Mouse (Mus musculus) stomach, embryonic 14.5 days (tissue): ENCODE results near the gene Cacna2d3. TPM values are rescaled to one million over a fixed set of nuclear protein-coding genes. Genes with fewer than 3 reads are reported as not detected.

Source experiments
- ATAC-seq: fragments of 200-750 bp; cut with Nextera tagmentation; 2 replicates; pipeline ENCODE4 v1.8.0; 2017; ENCODE audit warnings: low read depth, moderate TSS enrichment; ENCODE audit not compliant: insufficient number of reproducible peaks, insufficient read depth, low FRiP score
- H3K27ac ChIP-seq: fragments of 300-500 bp; sonication (generic); 2 replicates; pipeline ENCODE4 v1.5.1; 2014; ENCODE audit warnings: mild to moderate bottlenecking, low read length, moderate library complexity, mixed read lengths
- H3K27me3 ChIP-seq: fragments of 300-500 bp; sonication (generic); 2 replicates; pipeline ENCODE4 v1.6.1; 2014; ENCODE audit warnings: low read length, control low read depth, mixed read lengths; ENCODE audit not compliant: control insufficient read depth, insufficient read depth
- H3K36me3 ChIP-seq: fragments of 300-500 bp; sonication (generic); 2 replicates; pipeline ENCODE4 v1.6.1; 2014; ENCODE audit warnings: mild to moderate bottlenecking, control low read depth, low read length, moderate library complexity, mixed read lengths; ENCODE audit not compliant: control insufficient read depth, insufficient read depth
- H3K4me1 ChIP-seq: fragments of 300-500 bp; sonication (generic); 2 replicates; pipeline ENCODE4 v1.6.1; 2014; ENCODE audit warnings: low read length, control low read depth, mixed read lengths; ENCODE audit not compliant: control insufficient read depth, insufficient read depth
- H3K4me2 ChIP-seq: fragments of 300-500 bp; sonication (generic); replicated peaks from 2 replicates; pipeline ENCODE4 v1.6.1; 2014; ENCODE audit warnings: low read depth, low read length, control low read depth
- H3K4me3 ChIP-seq: fragments of 300-500 bp; sonication (generic); 2 replicates; pipeline ENCODE4 v1.5.1; 2014; ENCODE audit warnings: low read depth, low read length, control low read depth
- H3K9ac ChIP-seq: fragments of 300-500 bp; sonication (generic); replicated peaks from 2 replicates; pipeline ENCODE4 v1.6.1; 2014; ENCODE audit warnings: low read depth, mild to moderate bottlenecking, control low read depth, low read length, moderate library complexity, mixed read lengths
- H3K9me3 ChIP-seq: fragments of 300-500 bp; sonication (generic); 2 replicates; pipeline ENCODE4 v1.6.1; 2016; ENCODE audit warnings: low read depth, low read length, control low read depth; ENCODE audit not compliant: control insufficient read depth
- WGBS: fragments of 180-500 bp; shearing (Covaris S2); extraction: QIAGEN DNeasy Blood & Tissue Kit; methylation state at CpG from one replicate; pipeline ENCODE4 v1.1.7; 2014; 5-methylcytosine and 5-hydroxymethylcytosine counted together
- polyA plus RNA-seq: library from polyadenylated mRNA; unstranded; fragments of >200 nt; fragmentation: Nextera tagmentation; extraction: Ambion mirVana; gene quantifications from 2 replicates; pipeline ENCODE4 v1.2.1, GENCODE M21; 2014

Cacna2d3 gene
- polyA plus RNA-seq, 1 experiment from 2014 or later = 3.5 TPM

DNA sequence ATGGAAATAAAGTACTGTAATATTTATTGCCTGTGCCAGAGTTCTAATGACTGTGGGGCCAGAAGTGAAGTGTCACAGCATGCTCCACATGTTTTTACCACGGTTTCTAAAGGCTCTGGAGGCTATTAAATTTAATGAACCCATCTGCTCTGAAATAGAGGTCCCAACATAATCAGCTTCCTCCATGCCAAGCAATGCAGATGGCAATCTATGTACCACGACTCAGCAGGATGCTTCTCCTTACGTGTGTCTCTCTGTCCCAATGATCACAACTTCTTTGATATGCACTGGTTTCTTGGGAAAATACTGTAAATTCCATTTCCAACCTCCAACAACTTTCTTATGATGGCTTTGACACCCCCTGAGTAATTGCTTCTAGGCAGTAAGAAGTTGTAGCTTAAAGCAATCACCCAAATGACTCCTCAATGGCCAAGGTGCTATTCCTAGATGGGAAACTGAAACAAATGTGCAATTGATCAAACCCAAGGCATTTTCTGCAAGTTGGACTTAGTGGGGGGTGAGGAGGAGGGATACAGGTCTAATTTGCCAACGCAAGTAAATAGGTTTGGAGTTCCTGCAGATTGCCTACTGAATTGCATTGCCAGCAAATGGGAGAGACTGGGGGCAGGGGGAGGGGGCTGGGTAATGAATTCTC is 557.5 kb downstream of the Cacna2d3 start:
- H3K4me2 ChIP-seq = no peak overlapping the region
- H3K36me3 ChIP-seq = no peaks in the 10 kb centered on the region
- H3K27me3 ChIP-seq = no peaks in the 10 kb centered on the region
- no peaks in the 10 kb centered on the region for H3K4me1 ChIP-seq
- H3K9me3 ChIP-seq = no peaks in the 10 kb centered on the region
- no peak overlapping the region for H3K27ac ChIP-seq
- no peak for ATAC-seq
- H3K4me3 ChIP-seq = no peak overlapping the region
- H3K9ac ChIP-seq = no peak overlapping the region
- 66% methylated on average over 4 of the region's 4 CpGs for WGBS

DNA sequence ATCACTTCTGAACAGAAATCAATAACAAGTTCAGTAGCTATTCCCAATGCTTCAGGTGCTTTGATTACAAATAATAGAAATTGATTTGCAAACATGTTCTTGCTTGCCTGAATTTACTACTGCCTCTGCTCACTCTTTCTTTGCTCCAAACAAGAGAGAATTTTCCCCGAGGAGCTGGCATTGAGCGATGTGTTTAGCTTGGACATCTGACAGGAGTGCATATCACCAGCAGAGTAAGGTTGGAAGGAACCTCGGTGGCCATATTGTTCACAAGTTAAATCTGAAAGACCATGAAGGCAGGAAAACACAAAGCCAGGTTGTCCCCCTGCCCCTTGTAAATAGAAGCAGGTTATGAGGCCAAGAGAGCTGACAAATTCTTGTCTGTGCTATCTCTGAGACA is 561.9 kb downstream of the Cacna2d3 start:
- H3K4me3 ChIP-seq = no peak overlapping the region
- no peaks in the 10 kb centered on the region for H3K9me3 ChIP-seq
- no peaks in the 10 kb centered on the region for H3K36me3 ChIP-seq
- WGBS = 89% methylated on average over 3 of the region's 3 CpGs
- ATAC-seq = no peak
- H3K9ac ChIP-seq = no peak overlapping the region
- no peaks in the 10 kb centered on the region for H3K27me3 ChIP-seq
- H3K27ac ChIP-seq = no peak overlapping the region
- no peak overlapping the region for H3K4me2 ChIP-seq
- no peaks in the 10 kb centered on the region for H3K4me1 ChIP-seq

DNA sequence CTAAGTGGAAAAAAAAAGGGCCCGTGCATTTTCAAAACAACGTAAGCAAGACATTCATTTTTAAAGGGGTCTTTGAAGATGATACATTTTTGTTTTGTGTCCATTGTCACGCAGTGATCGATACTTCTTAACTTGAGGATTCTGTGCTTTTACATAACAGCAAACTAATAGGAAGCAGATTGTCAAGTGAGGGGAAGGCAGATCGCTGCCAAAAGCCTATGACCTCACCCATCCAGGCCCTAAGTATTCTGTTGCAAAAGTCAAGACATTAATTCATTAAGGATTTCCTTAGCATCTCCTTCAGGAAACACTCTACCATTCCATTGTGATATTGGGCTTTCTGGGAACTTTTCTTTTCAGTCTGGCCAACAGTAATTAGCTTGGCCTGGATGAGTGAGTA is 564.6 kb downstream of the Cacna2d3 start:
- H3K4me2 ChIP-seq = no peak overlapping the region
- H3K9me3 ChIP-seq = no peaks in the 10 kb centered on the region
- H3K4me3 ChIP-seq = no peak overlapping the region
- no peaks in the 10 kb centered on the region for H3K4me1 ChIP-seq
- no peak overlapping the region for H3K9ac ChIP-seq
- ATAC-seq = no peak
- no peaks in the 10 kb centered on the region for H3K27me3 ChIP-seq
- WGBS = 82% methylated on average over 5 of the region's 5 CpGs
- H3K27ac ChIP-seq = no peak overlapping the region
- H3K36me3 ChIP-seq = no peaks in the 10 kb centered on the region

DNA sequence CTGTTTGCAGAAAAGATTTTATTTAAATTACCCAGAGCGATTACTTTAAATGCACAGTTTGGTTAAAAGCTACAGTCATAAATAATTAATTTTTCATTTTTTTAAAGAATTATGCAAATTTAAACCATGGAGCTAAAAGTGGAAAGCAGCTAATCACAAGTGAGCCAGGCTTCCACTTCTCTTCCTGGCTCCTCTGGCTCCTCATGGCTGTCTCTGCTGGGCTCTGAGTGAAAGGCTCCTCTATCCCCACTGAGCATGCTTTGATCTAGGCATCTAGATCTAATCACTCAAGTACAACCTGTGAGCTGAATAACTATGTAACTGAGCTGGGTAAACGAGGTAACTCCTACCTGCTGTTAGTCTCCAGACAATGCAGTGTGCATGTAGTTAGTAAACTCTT is 577.5 kb downstream of the Cacna2d3 start:
- H3K9me3 ChIP-seq = no peaks in the 10 kb centered on the region
- no peak overlapping the region for H3K4me3 ChIP-seq
- no peak overlapping the region for H3K9ac ChIP-seq
- no peak overlapping the region for H3K4me2 ChIP-seq
- 57% methylated on average over 2 of the region's 2 CpGs for WGBS
- no peaks in the 10 kb centered on the region for H3K4me1 ChIP-seq
- H3K27ac ChIP-seq = no peak overlapping the region
- H3K27me3 ChIP-seq = no peaks in the 10 kb centered on the region
- no peaks in the 10 kb centered on the region for H3K36me3 ChIP-seq
- ATAC-seq = no peak

DNA sequence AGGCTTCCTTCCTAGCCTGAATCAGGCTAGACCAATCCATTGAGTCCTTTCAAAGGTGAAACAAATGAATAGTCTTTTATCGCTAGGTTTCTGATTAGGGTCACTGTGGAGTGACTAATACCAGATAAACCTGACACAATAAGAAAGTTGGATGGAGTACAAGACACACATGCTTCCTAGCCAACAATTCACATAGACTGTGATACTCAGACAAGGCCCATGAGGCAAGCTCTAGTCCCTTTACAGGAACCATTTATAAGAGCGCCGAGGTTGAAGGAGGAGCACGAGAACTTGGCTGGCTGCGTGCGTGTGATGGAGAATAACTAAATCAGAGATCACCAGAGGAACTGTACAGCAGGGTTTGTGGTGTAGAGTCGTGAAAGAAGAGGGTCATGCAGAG is 584.0 kb downstream of the Cacna2d3 start:
- ATAC-seq = no peak
- no peaks in the 10 kb centered on the region for H3K4me1 ChIP-seq
- H3K4me3 ChIP-seq = no peak overlapping the region
- H3K9ac ChIP-seq = no peak overlapping the region
- H3K4me2 ChIP-seq = no peak overlapping the region
- WGBS = 86% methylated on average over 7 of the region's 7 CpGs
- no peaks in the 10 kb centered on the region for H3K36me3 ChIP-seq
- no peaks in the 10 kb centered on the region for H3K27me3 ChIP-seq
- no peaks in the 10 kb centered on the region for H3K9me3 ChIP-seq
- H3K27ac ChIP-seq = no peak overlapping the region

DNA sequence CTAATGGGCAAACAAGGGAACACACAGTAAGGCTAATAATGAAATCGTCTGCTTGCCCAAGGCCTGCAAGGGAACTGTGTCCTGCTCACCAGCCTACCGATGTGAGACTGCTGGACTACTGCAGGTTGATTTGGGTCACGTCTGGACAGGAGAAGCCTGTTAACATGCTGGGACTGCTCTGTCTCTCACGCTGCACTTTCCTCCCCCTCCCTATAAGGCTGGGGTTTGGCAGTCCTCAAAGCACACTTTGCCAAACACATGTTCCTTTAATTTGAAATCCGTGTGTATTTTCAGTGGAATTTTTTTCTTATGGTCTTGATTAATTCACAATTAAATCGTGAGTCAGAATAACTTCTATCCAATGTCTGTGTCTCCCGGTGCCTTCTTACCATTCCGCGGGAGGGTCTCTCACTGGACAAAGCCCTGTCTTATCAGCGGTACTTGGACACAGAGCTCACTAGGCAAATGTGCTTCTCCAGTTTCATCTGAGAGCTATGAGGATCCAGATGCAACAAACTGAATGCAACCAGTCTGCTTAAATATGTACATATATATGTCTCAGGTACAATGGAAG is 584.6 kb downstream of the Cacna2d3 start:
- Histone ChIP-seq H3K4me3 (no peak overlapping the region), H3K27me3 (no peaks in the 10 kb centered on the region), H3K9ac (no peak overlapping the region), H3K27ac (no peak overlapping the region), H3K36me3 (no peaks in the 10 kb centered on the region), H3K4me2 (no peak overlapping the region), H3K9me3 (no peaks in the 10 kb centered on the region), H3K4me1 (no peaks in the 10 kb centered on the region)
- 69% methylated on average over 10 of the region's 10 CpGs for WGBS
- ATAC-seq = no peak

DNA sequence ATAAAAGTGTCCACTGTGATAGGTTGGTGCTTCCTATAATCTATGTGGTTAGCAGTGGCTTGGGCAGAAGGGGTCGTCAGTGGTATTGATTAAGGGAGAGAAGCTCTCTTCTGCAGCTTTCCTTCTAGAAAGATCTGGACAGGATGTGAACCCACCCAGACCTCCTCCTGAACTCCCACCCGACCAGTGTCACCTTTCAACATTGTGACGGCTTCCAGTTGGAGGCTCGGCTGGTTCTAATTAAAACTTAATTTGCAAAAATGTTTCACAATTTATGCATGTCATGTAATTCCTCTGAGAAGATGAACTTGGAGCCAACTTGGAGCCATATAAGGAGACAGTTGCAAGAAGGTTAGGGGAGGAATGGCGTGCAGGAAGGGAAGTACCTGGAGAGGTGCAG is 586.8 kb downstream of the Cacna2d3 start:
- Histone ChIP-seq H3K4me1 (no peaks in the 10 kb centered on the region), H3K4me3 (no peak overlapping the region), H3K36me3 (no peaks in the 10 kb centered on the region), H3K27ac (no peak overlapping the region), H3K4me2 (no peak overlapping the region), H3K27me3 (no peaks in the 10 kb centered on the region), H3K9ac (no peak overlapping the region), H3K9me3 (no peaks in the 10 kb centered on the region)
- ATAC-seq = no peak
- 75% methylated on average over 5 of the region's 5 CpGs for WGBS

DNA sequence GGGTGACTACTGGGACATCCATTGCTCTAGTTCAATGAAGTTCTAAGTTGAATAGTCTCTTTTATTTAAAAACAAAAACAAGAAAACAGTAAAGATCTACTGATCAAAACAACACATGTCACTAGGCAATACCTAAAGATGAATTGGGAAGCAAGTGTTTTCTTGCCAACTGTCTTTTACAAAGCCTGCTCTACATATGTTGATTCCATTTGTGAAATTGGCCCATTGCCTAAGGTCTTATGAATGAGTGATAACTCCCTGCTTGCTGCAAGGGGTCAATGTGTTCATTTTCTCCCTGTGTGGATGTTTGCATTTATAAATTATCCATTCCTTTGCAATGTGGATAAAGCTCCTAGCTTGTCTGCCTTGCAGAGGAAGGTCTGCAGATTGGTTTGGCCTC is 591.2 kb downstream of the Cacna2d3 start:
- H3K4me2 ChIP-seq = no peak overlapping the region
- H3K27me3 ChIP-seq = no peaks in the 10 kb centered on the region
- H3K27ac ChIP-seq = no peak overlapping the region
- no peak for ATAC-seq
- no peaks in the 10 kb centered on the region for H3K9me3 ChIP-seq
- no peak overlapping the region for H3K9ac ChIP-seq
- no peak overlapping the region for H3K4me3 ChIP-seq
- no peaks in the 10 kb centered on the region for H3K4me1 ChIP-seq
- no peaks in the 10 kb centered on the region for H3K36me3 ChIP-seq

DNA sequence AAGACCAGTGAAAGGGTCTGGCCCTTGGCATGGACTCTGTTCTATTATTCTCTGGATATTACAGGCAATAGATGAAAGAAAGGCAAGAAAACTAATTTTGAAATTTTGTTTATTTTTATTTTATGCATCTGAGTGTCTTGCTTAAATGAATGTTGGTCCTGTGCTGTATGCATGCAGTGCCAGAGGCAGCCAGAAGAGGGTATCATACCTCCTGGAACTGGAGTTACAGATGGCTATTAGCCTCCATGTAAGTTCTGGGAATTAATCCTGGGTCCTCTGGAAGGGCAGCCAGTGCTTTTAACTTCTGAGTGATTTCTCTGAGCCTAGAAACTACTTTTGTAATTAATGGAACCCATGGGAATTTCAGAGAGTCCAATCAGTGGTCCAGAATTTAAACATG is 597.8 kb downstream of the Cacna2d3 start:
- Histone ChIP-seq H3K9me3 (no peaks in the 10 kb centered on the region), H3K36me3 (no peaks in the 10 kb centered on the region), H3K9ac (no peak overlapping the region), H3K4me2 (no peak overlapping the region), H3K27me3 (no peaks in the 10 kb centered on the region), H3K4me3 (no peak overlapping the region), H3K27ac (no peak overlapping the region), H3K4me1 (no peaks in the 10 kb centered on the region)
- no peak for ATAC-seq
